Mouse (Mus musculus): ENCODE results near the gene Rsrc1. TPM values are rescaled to one million over a fixed set of nuclear protein-coding genes. Genes with fewer than 3 reads are reported as not detected.
A peak's percentile ranks its signal among the peaks of the same experiment; 100 is the strongest.
"Not testable (repeated sequence)": the region's sequence is repeated elsewhere in the genome, so short reads cannot be mapped to it uniquely, and the experiment has no call there.

The Rsrc1 gene
- polyA plus RNA-seq, 1 experiment, result 14.3 TPM

GRCm38 (mm10) chr3:66985539-66986286, 4.5 kb downstream of the Rsrc1 start:
- Histone ChIP-seq H3K27me3 (ENCODE audit: control insufficient read depth, insufficient read depth, low read length) (peaks cover 14% of the 10 kb centered on the region), H3K27ac (ENCODE audit: control insufficient read depth, insufficient read depth, low read depth, low read length) (peak overlapping the region; percentile 74), H3K4me3 (ENCODE audit: control insufficient read depth, low read depth, low read length) (peak overlapping the region; percentile 91), H3K4me1 (ENCODE audit: control insufficient read depth, insufficient read depth, low read length) (peaks cover 7% of the 10 kb centered on the region), H3K36me3 (ENCODE audit: control insufficient read depth, insufficient read depth, low read length) (no peaks in the 10 kb centered on the region)
- TF ChIP-seq POLR2A (IDR thresholded peaks at IDR 0.05; ENCODE audit: control insufficient read depth, low read depth, low read length) (peak; percentile 62; the same call in 1 of the 2 replicates), CTCF (IDR thresholded peaks at IDR 0.05; ENCODE audit: control insufficient read depth, insufficient read depth, insufficient replicate concordance, low read depth, low read length) (0 out of 2 replicates have a peak, but pooled peaks have one; percentile 6)

DNA sequence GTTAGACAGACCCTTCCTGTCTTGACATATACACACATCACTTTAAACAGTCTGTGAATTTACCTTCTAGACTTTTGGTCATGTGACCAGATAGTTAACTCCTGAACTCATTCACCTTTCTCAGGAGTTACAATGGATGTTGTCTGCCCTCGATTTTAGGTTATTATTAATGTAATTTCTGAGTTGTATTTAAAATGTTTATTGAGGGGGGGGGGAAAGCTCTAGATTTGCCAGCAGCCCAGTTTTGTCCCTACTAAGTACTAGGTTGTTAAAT, 5.0 kb downstream of the Rsrc1 start:
- H3K4me3 ChIP-seq (ENCODE audit: control insufficient read depth, low read depth, low read length), result peak overlapping the region; percentile 91
- TF ChIP-seq POLR2A (IDR thresholded peaks at IDR 0.05; ENCODE audit: control insufficient read depth, low read depth, low read length), result no peak
- TF ChIP-seq CTCF (IDR thresholded peaks at IDR 0.05; ENCODE audit: control insufficient read depth, insufficient read depth, insufficient replicate concordance, low read depth, low read length), result no peak
- peak overlapping the region; percentile 74 for H3K27ac ChIP-seq (ENCODE audit: control insufficient read depth, insufficient read depth, low read depth, low read length)
- H3K27me3 ChIP-seq (ENCODE audit: control insufficient read depth, insufficient read depth, low read length), result peaks cover 8% of the 10 kb centered on the region
- H3K4me1 ChIP-seq (ENCODE audit: control insufficient read depth, insufficient read depth, low read length), result peaks cover 3% of the 10 kb centered on the region; the same call in 1 of the 2 replicates
- H3K36me3 ChIP-seq (ENCODE audit: control insufficient read depth, insufficient read depth, low read length), result no peaks in the 10 kb centered on the region

DNA sequence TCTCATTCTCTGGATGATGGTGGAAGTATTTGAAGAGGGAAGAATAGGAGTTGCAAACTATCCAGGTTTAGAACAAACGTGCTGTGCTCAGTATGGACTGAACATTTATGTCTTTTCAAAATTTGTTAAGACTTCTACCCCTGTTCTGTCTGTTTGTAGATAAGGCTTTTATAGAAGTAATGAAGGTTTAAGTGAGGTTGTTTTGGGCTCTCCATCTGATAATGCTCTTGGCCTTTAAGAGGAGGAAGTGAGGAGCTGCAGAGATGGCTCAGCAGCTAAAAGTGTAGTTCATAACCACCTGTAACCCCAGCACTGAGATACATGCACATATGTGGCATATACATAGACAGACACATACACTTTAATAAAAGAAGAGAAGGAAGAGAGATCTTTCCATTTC, 15.6 kb downstream of the Rsrc1 start:
- TF ChIP-seq POLR2A (IDR thresholded peaks at IDR 0.05; ENCODE audit: control insufficient read depth, low read depth, low read length) (no peak), CTCF (IDR thresholded peaks at IDR 0.05; ENCODE audit: control insufficient read depth, insufficient read depth, insufficient replicate concordance, low read depth, low read length) (no peak)
- Histone ChIP-seq H3K36me3 (ENCODE audit: control insufficient read depth, insufficient read depth, low read length) (no peaks in the 10 kb centered on the region), H3K27me3 (ENCODE audit: control insufficient read depth, insufficient read depth, low read length) (no peaks in the 10 kb centered on the region), H3K4me1 (ENCODE audit: control insufficient read depth, insufficient read depth, low read length) (no peaks in the 10 kb centered on the region), H3K4me3 (ENCODE audit: control insufficient read depth, low read depth, low read length) (no peak overlapping the region), H3K27ac (ENCODE audit: control insufficient read depth, insufficient read depth, low read depth, low read length) (no peak overlapping the region)

GRCm38 (mm10) chr3:67036387-67037062, 55.3 kb downstream of the Rsrc1 start:
- no peaks in the 10 kb centered on the region for H3K27me3 ChIP-seq (ENCODE audit: control insufficient read depth, insufficient read depth, low read length)
- H3K4me1 ChIP-seq (ENCODE audit: control insufficient read depth, insufficient read depth, low read length), result no peaks in the 10 kb centered on the region
- no peak overlapping the region for H3K4me3 ChIP-seq (ENCODE audit: control insufficient read depth, low read depth, low read length)
- H3K36me3 ChIP-seq (ENCODE audit: control insufficient read depth, insufficient read depth, low read length), result no peaks in the 10 kb centered on the region
- H3K27ac ChIP-seq (ENCODE audit: control insufficient read depth, insufficient read depth, low read depth, low read length), result no peak overlapping the region
- no peak for TF ChIP-seq POLR2A (IDR thresholded peaks at IDR 0.05; ENCODE audit: control insufficient read depth, low read depth, low read length)
- TF ChIP-seq CTCF (IDR thresholded peaks at IDR 0.05; ENCODE audit: control insufficient read depth, insufficient read depth, insufficient replicate concordance, low read depth, low read length), result no peak

- Histone ChIP-seq H3K27ac (ENCODE audit: control insufficient read depth, insufficient read depth, low read depth, low read length) (no peak overlapping the region), H3K4me3 (ENCODE audit: control insufficient read depth, low read depth, low read length) (no peak overlapping the region), H3K27me3 (ENCODE audit: control insufficient read depth, insufficient read depth, low read length) (no peaks in the 10 kb centered on the region), H3K36me3 (ENCODE audit: control insufficient read depth, insufficient read depth, low read length) (no peaks in the 10 kb centered on the region), H3K4me1 (ENCODE audit: control insufficient read depth, insufficient read depth, low read length) (no peaks in the 10 kb centered on the region)
- TF ChIP-seq POLR2A (IDR thresholded peaks at IDR 0.05; ENCODE audit: control insufficient read depth, low read depth, low read length) (no peak), CTCF (IDR thresholded peaks at IDR 0.05; ENCODE audit: control insufficient read depth, insufficient read depth, insufficient replicate concordance, low read depth, low read length) (no peak)
Observed at GRCm38 (mm10) chr3:67059755-67060154, 78.6 kb downstream of the Rsrc1 start.

- no peaks in the 10 kb centered on the region for H3K27me3 ChIP-seq (ENCODE audit: control insufficient read depth, insufficient read depth, low read length)
- H3K4me1 ChIP-seq (ENCODE audit: control insufficient read depth, insufficient read depth, low read length), result no peaks in the 10 kb centered on the region
- H3K4me3 ChIP-seq (ENCODE audit: control insufficient read depth, low read depth, low read length), result no peak overlapping the region
- H3K27ac ChIP-seq (ENCODE audit: control insufficient read depth, insufficient read depth, low read depth, low read length), result no peak overlapping the region
- H3K36me3 ChIP-seq (ENCODE audit: control insufficient read depth, insufficient read depth, low read length), result no peaks in the 10 kb centered on the region
- TF ChIP-seq POLR2A (IDR thresholded peaks at IDR 0.05; ENCODE audit: control insufficient read depth, low read depth, low read length), result no peak
- no peak for TF ChIP-seq CTCF (IDR thresholded peaks at IDR 0.05; ENCODE audit: control insufficient read depth, insufficient read depth, insufficient replicate concordance, low read depth, low read length)
Observed at GRCm38 (mm10) chr3:67070575-67071488, 89.6 kb downstream of the Rsrc1 start.

- H3K27ac ChIP-seq (ENCODE audit: control insufficient read depth, insufficient read depth, low read depth, low read length); H3K36me3 ChIP-seq (ENCODE audit: control insufficient read depth, insufficient read depth, low read length); H3K27me3 ChIP-seq (ENCODE audit: control insufficient read depth, insufficient read depth, low read length); H3K4me1 ChIP-seq (ENCODE audit: control insufficient read depth, insufficient read depth, low read length); H3K4me3 ChIP-seq (ENCODE audit: control insufficient read depth, low read depth, low read length): not testable (repeated sequence)
Observed at GRCm38 (mm10) chr3:67073653-67074052, 92.5 kb downstream of the Rsrc1 start.

Data from testis, adult 2 months (tissue).